Mouse (Mus musculus): ENCODE results near the gene Rnf222.

The Rnf222 gene

GRCm38 (mm10) chr11:68888253-68888652 lies at the start of gene Rnf222:
Gene Rnf222 (plus strand): TSS chr11:68888553.
- no peak for DNase-seq

GRCm38 (mm10) chr11:68839606-68840005 lies 48.7 kb upstream of the Rnf222 start:
- no peak for DNase-seq

GRCm38 (mm10) chr11:68850862-68851261 lies 37.5 kb upstream of the Rnf222 start:
- DNase-seq: no peak

GRCm38 (mm10) chr11:68851644-68852485 lies 36.5 kb upstream of the Rnf222 start:
- no peak for DNase-seq

GRCm38 (mm10) chr11:68852486-68852901 lies 35.9 kb upstream of the Rnf222 start:
- DNase-seq: no peak

GRCm38 (mm10) chr11:68852932-68853409 lies 35.4 kb upstream of the Rnf222 start:
- DNase-seq: peak; percentile 99

GRCm38 (mm10) chr11:68853611-68854401 lies 34.5 kb upstream of the Rnf222 start:
- no peak for DNase-seq

GRCm38 (mm10) chr11:68854621-68855020 lies 33.7 kb upstream of the Rnf222 start:
- DNase-seq: no peak

GRCm38 (mm10) chr11:68857329-68857728 lies 31.0 kb upstream of the Rnf222 start:
- no peak for DNase-seq

- no peak for DNase-seq
These were observed 28.3 kb upstream of the Rnf222 start for GRCm38 (mm10) chr11:68859943-68860593.

- no peak for DNase-seq
These were observed 26.1 kb upstream of the Rnf222 start for GRCm38 (mm10) chr11:68862260-68862659.

GRCm38 (mm10) chr11:68863631-68864091 lies 24.7 kb upstream of the Rnf222 start:
- DNase-seq: no peak

GRCm38 (mm10) chr11:68864544-68865189 lies 23.7 kb upstream of the Rnf222 start:
- DNase-seq: no peak

- no peak for DNase-seq
These were observed 17.1 kb upstream of the Rnf222 start for GRCm38 (mm10) chr11:68871277-68871676.

GRCm38 (mm10) chr11:68871748-68872147 lies 16.6 kb upstream of the Rnf222 start, which contains the start of gene Ndel1:
Gene Ndel1 (minus strand): TSS chr11:68871858.
- DNase-seq: no peak

GRCm38 (mm10) chr11:68874841-68875240 lies 13.5 kb upstream of the Rnf222 start:
- DNase-seq: no peak

GRCm38 (mm10) chr11:68878811-68879210 lies 9.5 kb upstream of the Rnf222 start:
- DNase-seq: no peak

GRCm38 (mm10) chr11:68882107-68882506 lies 6.2 kb upstream of the Rnf222 start:
- DNase-seq: no peak

- DNase-seq: no peak
These were observed 4.5 kb upstream of the Rnf222 start for GRCm38 (mm10) chr11:68883843-68884242.

- no peak for DNase-seq
These were observed 4.0 kb upstream of the Rnf222 start for GRCm38 (mm10) chr11:68884368-68884767.

GRCm38 (mm10) chr11:68886091-68886490 lies 2.3 kb upstream of the Rnf222 start:
- DNase-seq: no peak

- DNase-seq: no peak
These were observed 300 bp downstream of the Rnf222 start for GRCm38 (mm10) chr11:68888653-68889052.
